Mouse (Mus musculus): ENCODE data around the gene Ergic2. TPM values are rescaled to one million over a fixed set of nuclear protein-coding genes. Genes with fewer than 3 reads are reported as not detected.

Ergic2 gene
- polyA plus RNA-seq, 1 experiment from 2014 or later: 168 TPM

- 93% methylated on average over 1 of the region's 1 CpGs for WGBS
- H3K4me3 ChIP-seq: no peak overlapping the region
- no peak overlapping the region for H3K27ac ChIP-seq
- H3K36me3 ChIP-seq: no peaks in the 10 kb centered on the region
- H3K4me1 ChIP-seq (replicated peaks): no peaks in the 10 kb centered on the region
- no peaks in the 10 kb centered on the region for H3K27me3 ChIP-seq (ENCODE audit: insufficient read depth, poor library complexity, severe bottlenecking)
- DNase-seq (ENCODE audit: low spot score): no peak
- H3K9me3 ChIP-seq: no peaks in the 10 kb centered on the region
Observed at GRCm38 (mm10) chr6:148239311-148239710, 27.1 kb upstream of the Ergic2 start.

GRCm38 (mm10) chr6:148237453-148237852, 25.3 kb upstream of the Ergic2 start:
- Histone ChIP-seq H3K4me3 (no peak overlapping the region), H3K36me3 (no peaks in the 10 kb centered on the region), H3K4me1 (replicated peaks) (no peaks in the 10 kb centered on the region), H3K27ac (no peak overlapping the region), H3K9me3 (no peaks in the 10 kb centered on the region), H3K27me3 (ENCODE audit: insufficient read depth, poor library complexity, severe bottlenecking) (no peaks in the 10 kb centered on the region)
- no peak for DNase-seq (ENCODE audit: low spot score)
- WGBS: 54% methylated on average over 5 of the region's 5 CpGs

GRCm38 (mm10) chr6:148234105-148234828, 22.1 kb upstream of the Ergic2 start:
- H3K27me3 ChIP-seq (ENCODE audit: insufficient read depth, poor library complexity, severe bottlenecking): no peaks in the 10 kb centered on the region
- no peak for DNase-seq (ENCODE audit: low spot score)
- no peaks in the 10 kb centered on the region for H3K36me3 ChIP-seq
- WGBS: 81% methylated on average over 3 of the region's 3 CpGs
- no peak overlapping the region for H3K4me3 ChIP-seq
- no peaks in the 10 kb centered on the region for H3K4me1 ChIP-seq (replicated peaks)
- H3K9me3 ChIP-seq: no peaks in the 10 kb centered on the region
- H3K27ac ChIP-seq: no peak overlapping the region

- no peaks in the 10 kb centered on the region for H3K4me1 ChIP-seq (replicated peaks)
- DNase-seq (ENCODE audit: low spot score): no peak
- H3K4me3 ChIP-seq: no peak overlapping the region
- H3K9me3 ChIP-seq: no peaks in the 10 kb centered on the region
- H3K36me3 ChIP-seq: no peaks in the 10 kb centered on the region
- H3K27ac ChIP-seq: no peak overlapping the region
- 76% methylated on average over 3 of the region's 3 CpGs for WGBS
- no peaks in the 10 kb centered on the region for H3K27me3 ChIP-seq (ENCODE audit: insufficient read depth, poor library complexity, severe bottlenecking)
Observed at GRCm38 (mm10) chr6:148227542-148227941, 15.4 kb upstream of the Ergic2 start.

GRCm38 (mm10) chr6:148222686-148223085, 10.5 kb upstream of the Ergic2 start:
- Histone ChIP-seq H3K27me3 (ENCODE audit: insufficient read depth, poor library complexity, severe bottlenecking) (no peaks in the 10 kb centered on the region), H3K36me3 (no peaks in the 10 kb centered on the region), H3K4me3 (no peak overlapping the region), H3K4me1 (replicated peaks) (no peaks in the 10 kb centered on the region), H3K27ac (no peak overlapping the region), H3K9me3 (no peaks in the 10 kb centered on the region)
- DNase-seq (ENCODE audit: low spot score): no peak
- WGBS: 76% methylated on average over 2 of the region's 2 CpGs

- H3K27me3 ChIP-seq (ENCODE audit: insufficient read depth, poor library complexity, severe bottlenecking): no peaks in the 10 kb centered on the region
- DNase-seq (ENCODE audit: low spot score): no peak
- no peaks in the 10 kb centered on the region for H3K9me3 ChIP-seq
- no peaks in the 10 kb centered on the region for H3K4me1 ChIP-seq (replicated peaks)
- H3K4me3 ChIP-seq: no peak overlapping the region
- H3K36me3 ChIP-seq: no peaks in the 10 kb centered on the region
- H3K27ac ChIP-seq: no peak overlapping the region
- WGBS: 83% methylated on average over 2 of the region's 2 CpGs
Observed at GRCm38 (mm10) chr6:148218235-148219076, 6.3 kb upstream of the Ergic2 start.

- Histone ChIP-seq H3K27ac (no peak overlapping the region), H3K4me1 (replicated peaks) (peaks cover 6% of the 10 kb centered on the region; the same call in 1 of the 2 replicates), H3K36me3 (no peaks in the 10 kb centered on the region), H3K27me3 (ENCODE audit: insufficient read depth, poor library complexity, severe bottlenecking) (no peaks in the 10 kb centered on the region), H3K9me3 (no peaks in the 10 kb centered on the region), H3K4me3 (no peak overlapping the region)
- 93% methylated on average over 4 of the region's 4 CpGs for WGBS
- no peak for DNase-seq (ENCODE audit: low spot score)
Observed at GRCm38 (mm10) chr6:148216752-148217151, 4.6 kb upstream of the Ergic2 start.

GRCm38 (mm10) chr6:148214765-148215164, 2.6 kb upstream of the Ergic2 start:
- no peaks in the 10 kb centered on the region for H3K9me3 ChIP-seq
- no peaks in the 10 kb centered on the region for H3K27me3 ChIP-seq (ENCODE audit: insufficient read depth, poor library complexity, severe bottlenecking)
- WGBS: 15% methylated on average over 5 of the region's 5 CpGs
- peak; percentile 47 for DNase-seq (ENCODE audit: low spot score)
- H3K4me1 ChIP-seq (replicated peaks): peaks cover 18% of the 10 kb centered on the region
- H3K36me3 ChIP-seq: no peaks in the 10 kb centered on the region
- H3K4me3 ChIP-seq: no peak overlapping the region
- no peak overlapping the region for H3K27ac ChIP-seq

- DNase-seq (ENCODE audit: low spot score): no peak
Observed at GRCm38 (mm10) chr6:148211391-148211876, 740 bp downstream of the Ergic2 start.

GRCm38 (mm10) chr6:148207522-148207921, 4.7 kb downstream of the Ergic2 start:
- WGBS: 80% methylated on average over 1 of the region's 1 CpGs
- Histone ChIP-seq H3K27ac (no peak overlapping the region), H3K4me1 (replicated peaks) (peaks cover 12% of the 10 kb centered on the region), H3K27me3 (ENCODE audit: insufficient read depth, poor library complexity, severe bottlenecking) (no peaks in the 10 kb centered on the region), H3K36me3 (peaks cover 33% of the 10 kb centered on the region), H3K9me3 (no peaks in the 10 kb centered on the region), H3K4me3 (no peak overlapping the region)
- DNase-seq (ENCODE audit: low spot score): no peak

More at GRCm38 (mm10) chr6:148211391-148211876, 740 bp downstream of the Ergic2 start:
- H3K36me3 ChIP-seq: no peaks in the 10 kb centered on the region; the same call in 1 of the 2 replicates
- peak overlapping the region; percentile 98 for H3K27ac ChIP-seq
- H3K4me3 ChIP-seq: peak overlapping the region; percentile 96
- H3K27me3 ChIP-seq (ENCODE audit: insufficient read depth, poor library complexity, severe bottlenecking): no peaks in the 10 kb centered on the region
- WGBS: 1% methylated on average over 51 of the region's 51 CpGs
- no peaks in the 10 kb centered on the region for H3K9me3 ChIP-seq
- peaks cover 18% of the 10 kb centered on the region for H3K4me1 ChIP-seq (replicated peaks)

- Histone ChIP-seq H3K36me3 (peaks cover 54% of the 10 kb centered on the region), H3K9me3 (no peaks in the 10 kb centered on the region), H3K4me3 (no peak overlapping the region), H3K4me1 (replicated peaks) (peaks cover under 1% of the 10 kb centered on the region; the same call in 1 of the 2 replicates), H3K27ac (no peak overlapping the region), H3K27me3 (ENCODE audit: insufficient read depth, poor library complexity, severe bottlenecking) (no peaks in the 10 kb centered on the region)
- 93% methylated on average over 1 of the region's 1 CpGs for WGBS
- no peak for DNase-seq (ENCODE audit: low spot score)
Observed at GRCm38 (mm10) chr6:148205134-148205533, 7.0 kb downstream of the Ergic2 start.

GRCm38 (mm10) chr6:148199729-148200128, 12.4 kb downstream of the Ergic2 start:
- Histone ChIP-seq H3K36me3 (peaks cover 91% of the 10 kb centered on the region), H3K4me3 (no peak overlapping the region)
- WGBS: 92% methylated on average over 3 of the region's 3 CpGs

GRCm38 (mm10) chr6:148199177-148199576, 13.0 kb downstream of the Ergic2 start:
- Histone ChIP-seq H3K27ac (no peak overlapping the region), H3K4me3 (no peak overlapping the region), H3K9me3 (no peaks in the 10 kb centered on the region), H3K27me3 (ENCODE audit: insufficient read depth, poor library complexity, severe bottlenecking) (no peaks in the 10 kb centered on the region), H3K36me3 (peaks cover 91% of the 10 kb centered on the region), H3K4me1 (replicated peaks) (no peaks in the 10 kb centered on the region)
- DNase-seq (ENCODE audit: low spot score): no peak
- WGBS: 92% methylated on average over 2 of the region's 2 CpGs

More at GRCm38 (mm10) chr6:148199729-148200128, 12.4 kb downstream of the Ergic2 start:
- Histone ChIP-seq H3K9me3 (no peaks in the 10 kb centered on the region), H3K27me3 (ENCODE audit: insufficient read depth, poor library complexity, severe bottlenecking) (no peaks in the 10 kb centered on the region), H3K27ac (no peak overlapping the region), H3K4me1 (replicated peaks) (no peaks in the 10 kb centered on the region)
- no peak for DNase-seq (ENCODE audit: low spot score)

Data from hindbrain, embryonic 10.5 days (tissue).